Mouse (Mus musculus): Measurements from ENCODE around the gene Maml3. TPM values are rescaled to one million over a fixed set of nuclear protein-coding genes. Genes with fewer than 3 reads are reported as not detected.

The Maml3 gene
- polyA plus RNA-seq, 1 experiment from 2014 or later = 5.2 TPM

GRCm38 (mm10) chr3:52087636-52088280 is 17.1 kb downstream of the Maml3 start:
- Histone ChIP-seq H3K27ac (peak overlapping the region; percentile 94), H3K9ac (no peak overlapping the region), H3K4me3 (replicated peaks) (no peak overlapping the region), H3K36me3 (no peaks in the 10 kb centered on the region), H3K4me1 (peaks cover 23% of the 10 kb centered on the region), H3K4me2 (peak overlapping the region; percentile 43; the same call in 1 of the 2 replicates), H3K9me3 (no peaks in the 10 kb centered on the region), H3K27me3 (replicated peaks) (no peaks in the 10 kb centered on the region)
- 66% methylated on average over 7 of the region's 7 CpGs for WGBS
- no peak for ATAC-seq (ENCODE audit: insufficient read depth, low FRiP score, low read depth)

DNA sequence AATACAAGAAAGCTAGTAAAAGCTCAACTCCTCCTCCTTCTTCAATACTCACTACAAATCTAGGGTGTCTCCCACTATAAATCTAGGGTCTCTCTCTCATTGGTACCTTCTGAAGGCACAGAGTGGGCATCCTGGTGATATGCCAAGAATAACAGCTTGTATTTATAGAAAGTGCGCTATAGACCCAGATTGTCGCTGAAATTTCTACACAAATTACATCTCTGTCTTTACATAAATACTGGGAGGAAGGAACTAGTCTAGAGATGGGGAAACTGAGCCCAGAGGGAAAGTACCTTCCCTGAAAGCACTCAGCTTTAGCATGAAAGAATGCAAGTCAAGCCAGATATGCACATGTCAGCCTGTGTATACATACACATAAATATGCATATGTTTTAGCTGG is 26.1 kb downstream of the Maml3 start:
- ATAC-seq (ENCODE audit: insufficient read depth, low FRiP score, low read depth) = no peak
- H3K4me1 ChIP-seq = peaks cover 2% of the 10 kb centered on the region; the same call in 1 of the 2 replicates
- no peak overlapping the region for H3K4me2 ChIP-seq
- no peaks in the 10 kb centered on the region for H3K27me3 ChIP-seq (replicated peaks)
- no peak overlapping the region for H3K9ac ChIP-seq
- H3K9me3 ChIP-seq = no peaks in the 10 kb centered on the region
- H3K36me3 ChIP-seq = no peaks in the 10 kb centered on the region
- H3K27ac ChIP-seq = no peak overlapping the region
- H3K4me3 ChIP-seq (replicated peaks) = no peak overlapping the region
- 82% methylated on average over 2 of the region's 2 CpGs for WGBS

DNA sequence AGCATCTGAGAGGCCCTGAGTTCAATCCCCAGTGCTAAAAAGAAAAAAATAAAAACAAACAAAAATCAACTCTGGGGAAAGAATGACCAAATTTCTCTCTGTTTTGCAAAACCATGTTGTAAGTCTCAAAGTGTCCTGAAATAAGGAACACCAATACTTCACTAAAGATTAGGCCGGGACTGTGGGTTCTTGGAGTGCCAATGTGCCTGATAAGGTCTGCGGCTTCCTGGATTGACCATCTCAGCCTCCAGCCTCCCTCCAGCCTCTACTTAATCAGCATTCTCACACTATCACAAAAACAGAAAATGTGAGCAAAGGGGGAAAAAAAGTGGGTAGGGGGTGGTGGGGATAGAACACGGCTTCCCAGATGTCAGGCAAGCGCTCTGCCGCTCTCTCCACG is 30.9 kb downstream of the Maml3 start:
- ATAC-seq (ENCODE audit: insufficient read depth, low FRiP score, low read depth) = no peak
- 84% methylated on average over 6 of the region's 6 CpGs for WGBS
- Histone ChIP-seq H3K9me3 (no peaks in the 10 kb centered on the region), H3K27me3 (replicated peaks) (no peaks in the 10 kb centered on the region), H3K4me2 (no peak overlapping the region), H3K4me3 (replicated peaks) (no peak overlapping the region), H3K27ac (no peak overlapping the region), H3K4me1 (peaks cover 8% of the 10 kb centered on the region; the same call in 1 of the 2 replicates), H3K9ac (no peak overlapping the region), H3K36me3 (no peaks in the 10 kb centered on the region)

GRCm38 (mm10) chr3:52071996-52072395 is 32.9 kb downstream of the Maml3 start:
- no peak overlapping the region for H3K9ac ChIP-seq
- no peak overlapping the region for H3K27ac ChIP-seq
- 68% methylated on average over 5 of the region's 5 CpGs for WGBS
- H3K27me3 ChIP-seq (replicated peaks) = no peaks in the 10 kb centered on the region
- no peak for ATAC-seq (ENCODE audit: insufficient read depth, low FRiP score, low read depth)
- H3K9me3 ChIP-seq = no peaks in the 10 kb centered on the region
- H3K4me1 ChIP-seq = peaks cover 8% of the 10 kb centered on the region; the same call in 1 of the 2 replicates
- H3K36me3 ChIP-seq = no peaks in the 10 kb centered on the region
- no peak overlapping the region for H3K4me2 ChIP-seq
- H3K4me3 ChIP-seq (replicated peaks) = no peak overlapping the region

DNA sequence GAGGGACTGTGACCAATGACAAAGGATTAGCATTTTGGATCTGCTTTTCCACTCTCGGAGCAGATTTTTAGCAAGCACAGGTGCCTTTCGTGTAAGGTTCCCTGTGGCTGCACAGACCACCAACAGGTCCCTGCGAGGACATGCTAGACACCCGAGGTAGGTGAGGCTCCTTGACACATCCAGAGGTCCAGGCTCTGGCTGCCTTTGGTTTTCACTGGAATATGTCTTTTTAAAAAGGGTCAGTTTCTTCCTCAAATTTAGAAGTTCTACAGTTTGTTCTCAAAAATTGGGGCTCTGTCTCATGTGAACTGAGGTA is 34.8 kb downstream of the Maml3 start:
- Histone ChIP-seq H3K36me3 (no peaks in the 10 kb centered on the region), H3K9ac (peak overlapping the region; percentile 4; the same call in 1 of the 2 replicates), H3K27ac (peak overlapping the region; percentile 74), H3K4me2 (peak overlapping the region; percentile 65), H3K9me3 (no peaks in the 10 kb centered on the region), H3K4me3 (replicated peaks) (peak overlapping the region; percentile 36), H3K27me3 (replicated peaks) (no peaks in the 10 kb centered on the region), H3K4me1 (peaks cover 8% of the 10 kb centered on the region; the same call in 1 of the 2 replicates)
- WGBS = 14% methylated on average over 4 of the region's 4 CpGs
- ATAC-seq (ENCODE audit: insufficient read depth, low FRiP score, low read depth) = no peak

DNA sequence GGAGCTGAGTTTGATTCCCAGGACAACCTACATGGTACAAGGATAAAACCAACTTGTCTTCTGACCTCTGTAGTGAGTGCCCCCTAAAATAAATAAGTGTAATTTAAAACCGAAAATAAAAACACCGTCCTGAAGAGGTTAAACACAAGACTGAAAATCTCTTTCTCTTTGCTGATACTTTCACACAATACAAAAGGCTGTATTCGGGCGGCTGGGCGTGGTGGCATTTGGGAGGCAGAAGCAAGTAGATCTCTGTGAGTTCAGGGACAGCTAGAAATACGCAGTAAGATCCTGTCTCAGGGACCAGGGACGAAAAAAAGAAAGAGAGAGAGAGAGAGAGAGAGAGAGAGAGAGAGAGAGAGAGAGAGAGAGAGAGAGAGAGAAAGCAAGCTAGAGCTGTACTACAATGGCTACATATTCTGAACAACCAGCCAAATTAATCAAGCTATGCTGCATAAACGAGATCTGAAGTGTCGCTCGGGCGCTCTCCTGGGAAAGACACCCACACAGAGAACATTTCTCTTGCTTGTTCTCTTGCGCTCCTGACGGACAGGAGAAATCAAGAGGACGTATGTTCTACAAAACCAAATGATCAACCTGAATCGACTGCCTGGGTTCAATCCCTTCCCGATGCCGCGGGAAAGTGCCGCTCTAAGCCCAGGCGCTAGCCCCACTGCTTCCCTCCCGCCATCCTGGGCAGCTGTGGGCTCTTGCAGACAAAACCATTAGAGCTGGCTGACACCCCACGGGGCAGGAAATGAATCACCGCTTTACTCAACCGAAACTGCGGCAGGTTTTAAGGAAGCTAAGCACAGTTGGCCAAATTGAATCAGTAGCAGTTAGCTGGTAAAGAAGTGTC is 35.3 kb downstream of the Maml3 start:
- H3K9me3 ChIP-seq = no peaks in the 10 kb centered on the region
- H3K4me3 ChIP-seq (replicated peaks) = peak overlapping the region; percentile 36
- no peaks in the 10 kb centered on the region for H3K27me3 ChIP-seq (replicated peaks)
- H3K36me3 ChIP-seq = no peaks in the 10 kb centered on the region
- ATAC-seq (ENCODE audit: insufficient read depth, low FRiP score, low read depth) = 0 out of 2 replicates have a peak, but pooled peaks have one; percentile 30
- H3K4me2 ChIP-seq = peak overlapping the region; percentile 65
- WGBS = 11% methylated on average over 25 of the region's 25 CpGs
- H3K4me1 ChIP-seq = 0 out of 2 replicates have a peak, but pooled peaks cover 5% of the 10 kb centered on the region
- peak overlapping the region; percentile 74 for H3K27ac ChIP-seq
- peak overlapping the region; percentile 4; the same call in 1 of the 2 replicates for H3K9ac ChIP-seq

GRCm38 (mm10) chr3:52068885-52069284 is 36.0 kb downstream of the Maml3 start:
- no peak overlapping the region for H3K9ac ChIP-seq
- H3K27me3 ChIP-seq (replicated peaks) = no peaks in the 10 kb centered on the region
- no peak overlapping the region for H3K27ac ChIP-seq
- no peaks in the 10 kb centered on the region for H3K9me3 ChIP-seq
- H3K36me3 ChIP-seq = no peaks in the 10 kb centered on the region
- H3K4me3 ChIP-seq (replicated peaks) = no peak overlapping the region
- ATAC-seq (ENCODE audit: insufficient read depth, low FRiP score, low read depth) = no peak
- no peak overlapping the region for H3K4me2 ChIP-seq
- 0 out of 2 replicates have a peak, but pooled peaks cover 5% of the 10 kb centered on the region for H3K4me1 ChIP-seq
- 73% methylated on average over 3 of the region's 3 CpGs for WGBS

DNA sequence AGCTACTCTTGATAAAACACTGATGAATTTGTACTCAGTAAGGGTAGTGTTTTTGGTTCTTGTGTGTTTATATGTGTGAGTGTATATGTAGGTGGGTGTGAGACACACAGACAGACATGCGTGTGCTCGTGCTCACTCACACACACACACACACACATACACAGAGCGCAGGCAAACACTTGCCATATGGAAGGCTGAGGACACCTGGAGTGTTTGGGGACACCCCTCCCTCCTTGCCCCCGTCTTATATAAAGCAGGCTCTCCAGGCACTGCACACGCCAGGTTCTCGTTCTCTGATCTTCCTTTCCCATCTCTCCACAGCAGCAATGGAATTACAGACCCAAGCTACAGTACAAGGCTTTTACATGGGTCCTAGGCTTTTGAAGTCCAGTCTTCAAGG is 37.7 kb downstream of the Maml3 start:
- Histone ChIP-seq H3K36me3 (no peaks in the 10 kb centered on the region), H3K27me3 (replicated peaks) (no peaks in the 10 kb centered on the region), H3K27ac (no peak overlapping the region), H3K4me1 (0 out of 2 replicates have a peak, but pooled peaks cover 10% of the 10 kb centered on the region), H3K9me3 (no peaks in the 10 kb centered on the region), H3K9ac (no peak overlapping the region), H3K4me3 (replicated peaks) (no peak overlapping the region), H3K4me2 (no peak overlapping the region)
- ATAC-seq (ENCODE audit: insufficient read depth, low FRiP score, low read depth) = no peak
- 77% methylated on average over 6 of the region's 6 CpGs for WGBS

DNA sequence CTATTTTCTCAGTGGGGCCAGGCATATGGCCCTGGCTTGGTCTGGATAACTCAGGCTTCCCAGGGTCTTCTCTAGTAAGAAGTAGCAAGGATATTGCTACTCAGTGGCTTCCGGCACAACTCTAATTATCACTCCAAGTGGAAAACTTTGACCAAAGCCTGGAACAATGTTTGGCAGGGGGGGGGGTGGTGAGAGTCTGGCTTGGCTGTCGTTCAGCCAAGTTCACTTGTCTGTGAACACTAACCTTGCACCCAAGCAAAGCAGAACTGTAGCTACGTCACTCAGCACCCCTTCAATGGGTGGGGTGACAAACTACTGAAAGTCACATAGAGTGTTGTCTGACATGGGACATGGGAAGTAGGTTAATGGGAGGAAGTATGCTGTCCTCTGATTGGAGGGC is 38.7 kb downstream of the Maml3 start:
- 75% methylated on average over 3 of the region's 3 CpGs for WGBS
- 0 out of 2 replicates have a peak, but pooled peaks cover 14% of the 10 kb centered on the region for H3K4me1 ChIP-seq
- H3K36me3 ChIP-seq = no peaks in the 10 kb centered on the region
- no peaks in the 10 kb centered on the region for H3K9me3 ChIP-seq
- no peak for ATAC-seq (ENCODE audit: insufficient read depth, low FRiP score, low read depth)
- no peak overlapping the region for H3K4me3 ChIP-seq (replicated peaks)
- H3K27ac ChIP-seq = no peak overlapping the region
- no peak overlapping the region for H3K9ac ChIP-seq
- H3K27me3 ChIP-seq (replicated peaks) = no peaks in the 10 kb centered on the region
- H3K4me2 ChIP-seq = no peak overlapping the region

- no peak for ATAC-seq (ENCODE audit: insufficient read depth, low FRiP score, low read depth)
- Histone ChIP-seq H3K36me3 (no peaks in the 10 kb centered on the region), H3K27me3 (replicated peaks) (no peaks in the 10 kb centered on the region), H3K4me2 (no peak overlapping the region), H3K9ac (no peak overlapping the region), H3K4me1 (0 out of 2 replicates have a peak, but pooled peaks cover 9% of the 10 kb centered on the region), H3K4me3 (replicated peaks) (no peak overlapping the region), H3K27ac (no peak overlapping the region), H3K9me3 (no peaks in the 10 kb centered on the region)
- WGBS = 82% methylated on average over 3 of the region's 3 CpGs
Observed at GRCm38 (mm10) chr3:52063261-52063655, 41.6 kb downstream of the Maml3 start.

GRCm38 (mm10) chr3:52062389-52063260 is 42.3 kb downstream of the Maml3 start:
- no peak overlapping the region for H3K4me3 ChIP-seq (replicated peaks)
- no peak overlapping the region for H3K4me2 ChIP-seq
- H3K36me3 ChIP-seq = no peaks in the 10 kb centered on the region
- H3K27me3 ChIP-seq (replicated peaks) = no peaks in the 10 kb centered on the region
- H3K27ac ChIP-seq = peak overlapping the region; percentile 11; the same call in 1 of the 2 replicates
- H3K9me3 ChIP-seq = no peaks in the 10 kb centered on the region
- ATAC-seq (ENCODE audit: insufficient read depth, low FRiP score, low read depth) = 0 out of 2 replicates have a peak, but pooled peaks have one; percentile 40
- no peak overlapping the region for H3K9ac ChIP-seq
- 62% methylated on average over 11 of the region's 11 CpGs for WGBS
- 0 out of 2 replicates have a peak, but pooled peaks cover 9% of the 10 kb centered on the region for H3K4me1 ChIP-seq
